Mouse (Mus musculus) left cerebral cortex, adult 2 months (tissue): ENCODE results near the gene Clp1. TPM values are rescaled to one million over a fixed set of nuclear protein-coding genes. Genes with fewer than 3 reads are reported as not detected.
"Not testable (repeated sequence)": the region's sequence is repeated elsewhere in the genome, so short reads cannot be mapped to it uniquely, and the experiment has no call there.

Experiments
- DNase-seq, 2 experiments: peaks; one replicate each; pipeline ENCODE4 v3.0.0; 2021 to 2022; ENCODE audit warnings: low spot score in 2 of 2, mixed read lengths in 1 of 2; ENCODE audit errors: extremely low spot score in 1 of 2
- H3K27ac ChIP-seq: fragments of 200-600 bp; 2 replicates; pipeline ENCODE4 v1.8.1; 2022
- H3K4me3 ChIP-seq: fragments of 200-600 bp; 2 replicates; pipeline ENCODE4 v1.8.1; 2022
- CTCF ChIP-seq: fragments of 200-600 bp; IDR thresholded peaks from 2 replicates; pipeline ENCODE4 v1.8.1; 2022; ENCODE audit warnings: antibody characterized with exemption, mild to moderate bottlenecking, moderate library complexity
- intact Hi-C: fragments of 180-260 bp; cut with DNase I; formaldehyde crosslinking; loops from one replicate; pipeline ENCODE4 v1.15.1; 2025
- total RNA-seq, 2 experiments: library from RNA; stranded (reverse); gene quantifications; 2 replicates each; pipeline ENCODE4 v1.2.3; 2021

The Clp1 gene
- total RNA-seq, 2 experiments from 2014 or later: 8.8 to 10.2 TPM

- DNase-seq: no peak
- no peak for TF ChIP-seq CTCF
- intact Hi-C loops: no loop called here
- no peak overlapping the region for H3K4me3 ChIP-seq
- H3K27ac ChIP-seq: no peak overlapping the region
These were observed 10.3 kb upstream of the Clp1 start for GRCm38 (mm10) chr2:84737451-84737925.

- peak; percentile 14 to 19 for DNase-seq
- Histone ChIP-seq H3K4me3 (peak overlapping the region; percentile 78), H3K27ac (no peak overlapping the region)
- TF ChIP-seq CTCF: no peak
- intact Hi-C loops: no loop called here
These were observed 9.4 kb upstream of the Clp1 start for GRCm38 (mm10) chr2:84736312-84737161.

GRCm38 (mm10) chr2:84735346-84735920 is 8.3 kb upstream of the Clp1 start:
- TF ChIP-seq CTCF: no peak
- intact Hi-C loops: no loop called here

GRCm38 (mm10) chr2:84734919-84735318 is 7.8 kb upstream of the Clp1 start:
- Histone ChIP-seq H3K4me3 (peak overlapping the region; percentile 78), H3K27ac (peak overlapping the region; percentile 97)
- no peak for DNase-seq
- intact Hi-C loops: loop anchor here (5.0 kb wide), 1 partner anchor 147 kb away; no protein-coding TSS in a partner anchor
- TF ChIP-seq CTCF: no peak

More at GRCm38 (mm10) chr2:84735346-84735920, 8.3 kb upstream of the Clp1 start:
- H3K27ac ChIP-seq: peak overlapping the region; percentile 97; the same call in 1 of the 2 replicates
- DNase-seq: peak in 1 of 2 experiments; percentile 18
- peak overlapping the region; percentile 78 for H3K4me3 ChIP-seq

- intact Hi-C loops: loop anchor here (5.0 kb wide), 1 partner anchor 148 kb away; no protein-coding TSS in a partner anchor
- Histone ChIP-seq H3K4me3 (peak overlapping the region; percentile 78), H3K27ac (peak overlapping the region; percentile 97)
- TF ChIP-seq CTCF: no peak
- peak; percentile 35 to 55 for DNase-seq
These were observed 7.3 kb upstream of the Clp1 start for GRCm38 (mm10) chr2:84734351-84734864.

- H3K27ac ChIP-seq: peak within 1 kb of the TSS; percentile 97
- TF ChIP-seq CTCF: no peak
- intact Hi-C loops: loop anchor here (5.0 kb wide), 1 partner anchor 149 kb away; no protein-coding TSS in a partner anchor
- peak; percentile 72 to 76 for DNase-seq
- peak within 1 kb of the TSS; percentile 78 for H3K4me3 ChIP-seq
These were observed 6.6 kb upstream of the Clp1 start, which contains the start of gene Ypel4 for GRCm38 (mm10) chr2:84733579-84734300. Gene Ypel4 (plus strand): TSS chr2:84734058.

GRCm38 (mm10) chr2:84732394-84732793 is 5.2 kb upstream of the Clp1 start:
- no peak overlapping the region for H3K27ac ChIP-seq
- no peak for TF ChIP-seq CTCF
- no peak overlapping the region for H3K4me3 ChIP-seq
- intact Hi-C loops: loop anchor here (5.0 kb wide), 1 partner anchor 150 kb away; no protein-coding TSS in a partner anchor
- no peak for DNase-seq

- intact Hi-C loops: loop anchor here (5.0 kb wide), 1 partner anchor 151 kb away; no protein-coding TSS in a partner anchor
- TF ChIP-seq CTCF: no peak
These were observed 4.1 kb upstream of the Clp1 start for GRCm38 (mm10) chr2:84731206-84731605.

GRCm38 (mm10) chr2:84728191-84728590 is 1.0 kb upstream of the Clp1 start:
- intact Hi-C loops: loop anchor here (5.0 kb wide), 1 partner anchor 319 kb away; the partner anchor contains the start of gene Tnks1bp1
- DNase-seq, H3K4me3 ChIP-seq, H3K27ac ChIP-seq: not testable (repeated sequence)

More at GRCm38 (mm10) chr2:84731206-84731605, 4.1 kb upstream of the Clp1 start:
- no peak overlapping the region for H3K4me3 ChIP-seq
- no peak overlapping the region for H3K27ac ChIP-seq
- DNase-seq: no peak

- no peak for TF ChIP-seq CTCF
- Histone ChIP-seq H3K27ac (peak overlapping the region; percentile 92), H3K4me3 (peak overlapping the region; percentile 82)
- intact Hi-C loops: loop anchor here (1.0 to 5.0 kb wide), 2 partner anchors 11 to 321 kb away; partner anchors contain the start of genes Tnks1bp1 and Zdhhc5
- DNase-seq: no peak
These were observed 434 bp downstream of the Clp1 start for GRCm38 (mm10) chr2:84726716-84727115.

GRCm38 (mm10) chr2:84725770-84726169 is 1.4 kb downstream of the Clp1 start:
- H3K27ac ChIP-seq: no peak overlapping the region
- no peak for TF ChIP-seq CTCF
- intact Hi-C loops: loop anchor here (5.0 kb wide), 1 partner anchor 322 kb away; the partner anchor contains the start of gene Tnks1bp1
- no peak overlapping the region for H3K4me3 ChIP-seq
- DNase-seq: no peak
